Mouse (Mus musculus) heart, postnatal 4 days (tissue): ENCODE measurements around the gene Polr2a. TPM values are rescaled to one million over a fixed set of nuclear protein-coding genes. Genes with fewer than 3 reads are reported as not detected.
"Not testable (repeated sequence)": the region's sequence is repeated elsewhere in the genome, so short reads cannot be mapped to it uniquely, and the experiment has no call there.

Source experiments
- DNase-seq: peaks from one replicate; pipeline ENCODE4 v3.0.0; 2021
- total RNA-seq, 2 experiments: library from RNA; stranded (reverse); gene quantifications; 2 replicates each; pipeline ENCODE4 v1.2.3; 2021

Polr2a gene
- total RNA-seq, 2 experiments from 2014 or later = 53.7 TPM

- DNase-seq = no peak
These were observed 54.4 kb downstream of the Polr2a start for GRCm38 (mm10) chr11:69703814-69704612.

DNA sequence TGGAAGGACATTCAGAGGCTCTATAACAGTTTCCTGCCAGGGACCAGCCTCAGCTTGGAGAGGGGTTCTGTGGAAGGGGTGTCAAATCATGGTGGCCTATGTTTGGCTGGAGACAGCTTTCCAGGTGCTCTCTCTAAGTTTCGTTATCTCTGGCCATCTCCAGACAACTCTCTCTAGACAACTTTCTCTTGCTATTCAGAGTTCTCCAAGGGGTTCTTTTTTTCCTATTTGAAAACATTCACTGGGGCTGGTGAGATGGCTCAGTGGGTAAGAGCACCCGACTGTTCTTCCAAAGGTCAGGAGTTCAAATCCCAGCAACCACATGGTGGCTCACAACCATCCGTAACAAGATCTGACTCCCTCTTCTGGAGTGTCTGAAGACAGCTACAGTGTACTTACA, 55.1 kb downstream of the Polr2a start:
- not testable (repeated sequence) for DNase-seq

DNA sequence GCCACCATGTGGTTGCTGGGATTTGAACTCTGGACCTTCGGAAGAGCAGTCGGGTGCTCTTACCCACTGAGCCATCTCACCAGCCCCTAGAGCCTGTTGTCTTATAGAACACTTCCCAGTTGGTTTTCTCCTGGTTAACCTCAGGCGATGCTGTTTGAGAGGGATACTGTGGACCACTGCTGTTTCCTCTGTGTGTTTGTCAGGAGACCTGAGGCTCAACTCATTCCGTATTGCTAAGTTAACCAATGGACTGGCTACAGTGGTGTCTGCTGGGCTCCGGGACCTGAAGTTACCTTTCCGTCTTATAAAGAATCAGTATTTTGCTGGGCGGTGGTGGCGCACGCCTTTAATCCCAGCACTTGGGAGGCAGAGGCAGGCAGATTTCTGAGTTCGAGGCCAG, 55.6 kb downstream of the Polr2a start:
- not testable (repeated sequence) for DNase-seq

- no peak for DNase-seq
These were observed 58.8 kb downstream of the Polr2a start for GRCm38 (mm10) chr11:69699595-69699994.

DNA sequence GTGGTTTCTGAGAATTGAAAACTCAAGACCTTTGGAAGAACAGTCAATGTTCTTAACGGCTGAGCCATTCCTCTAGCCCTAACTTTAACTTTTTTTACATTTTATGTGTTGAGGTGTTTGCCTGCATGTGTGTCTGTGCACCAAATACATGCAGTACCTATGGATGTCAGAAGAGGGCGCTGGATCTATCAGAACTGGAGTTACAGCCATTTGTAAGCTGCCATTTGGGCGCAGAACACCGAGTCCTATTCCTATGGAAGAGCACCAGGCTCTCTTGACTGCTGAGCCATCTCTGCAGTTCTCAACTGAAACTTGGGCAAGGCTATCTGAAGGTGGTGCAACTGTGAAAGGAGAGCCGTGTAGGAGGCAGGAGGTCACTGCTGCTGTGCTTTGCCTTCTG, 59.9 kb downstream of the Polr2a start:
- DNase-seq = no peak

DNA sequence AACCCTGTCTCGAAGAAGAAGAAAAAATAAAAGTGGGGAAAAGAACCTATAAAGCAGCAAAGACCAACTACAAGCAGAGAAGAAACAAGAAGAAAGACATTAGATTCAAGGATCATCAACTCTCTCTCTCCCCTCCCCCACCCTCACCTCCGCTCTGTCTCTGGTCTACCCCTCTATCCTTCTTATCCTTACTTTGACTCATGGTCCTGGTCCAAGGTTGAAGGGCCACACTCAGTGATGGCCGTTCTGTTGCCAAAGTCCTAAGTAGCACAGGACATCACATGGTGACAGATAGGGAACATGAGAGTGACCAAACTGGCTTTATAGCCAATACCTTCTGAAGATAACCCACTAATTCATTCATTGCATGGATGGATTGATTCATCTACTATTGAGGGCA, 61.0 kb downstream of the Polr2a start:
- DNase-seq = no peak

DNA sequence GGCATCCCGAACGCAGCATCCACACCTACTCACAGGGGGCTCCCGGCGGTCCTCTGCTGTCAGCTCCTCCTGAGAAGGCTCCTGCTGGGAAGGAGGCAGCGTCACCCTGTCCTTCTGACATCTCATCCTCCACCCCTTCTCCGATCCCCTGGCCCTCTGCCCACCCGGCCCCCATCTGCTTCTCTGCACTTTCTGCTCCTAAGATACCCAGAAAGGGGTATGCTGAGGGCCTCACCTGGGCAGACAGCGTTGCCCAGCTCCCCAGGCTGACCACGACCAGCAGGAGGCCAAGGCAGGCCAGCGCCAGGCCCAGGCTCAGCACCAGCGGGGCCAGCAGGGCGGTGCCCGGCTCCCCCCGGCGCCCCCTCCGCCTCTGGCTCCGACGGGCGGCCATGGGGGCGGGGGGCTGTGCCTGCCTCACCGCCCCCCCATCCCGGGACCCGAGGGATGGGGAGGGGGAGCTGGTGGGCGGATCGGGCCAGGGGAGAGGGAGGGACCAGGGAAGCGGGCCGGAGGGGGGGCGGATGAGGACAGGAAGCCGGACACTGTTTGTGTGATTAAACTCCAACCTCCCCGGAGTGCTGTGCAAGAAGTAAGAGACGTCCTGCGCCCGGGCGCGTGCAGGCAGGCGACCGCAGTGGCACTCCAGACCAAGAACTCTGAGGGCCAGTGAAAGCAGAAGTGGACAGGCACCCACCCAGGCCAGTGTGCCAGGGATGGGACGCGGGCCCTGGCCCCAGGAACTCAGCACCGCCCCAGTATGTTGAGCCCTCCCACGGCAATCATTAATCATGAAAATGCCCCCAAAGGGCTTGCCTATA, 62.9 kb downstream of the Polr2a start, which contains the start of the genes Tnfsf12 and Tnfsfm13:
TSS of gene Tnfsf12 (minus strand) at position 489 of the 821 bp plus-strand sequence.
TSS of gene Tnfsfm13 (minus strand) at position 738 of the 821 bp plus-strand sequence.
- DNase-seq = peak; percentile 82

GRCm38 (mm10) chr11:69695046-69695360, 63.4 kb downstream of the Polr2a start:
- no peak for DNase-seq

DNA sequence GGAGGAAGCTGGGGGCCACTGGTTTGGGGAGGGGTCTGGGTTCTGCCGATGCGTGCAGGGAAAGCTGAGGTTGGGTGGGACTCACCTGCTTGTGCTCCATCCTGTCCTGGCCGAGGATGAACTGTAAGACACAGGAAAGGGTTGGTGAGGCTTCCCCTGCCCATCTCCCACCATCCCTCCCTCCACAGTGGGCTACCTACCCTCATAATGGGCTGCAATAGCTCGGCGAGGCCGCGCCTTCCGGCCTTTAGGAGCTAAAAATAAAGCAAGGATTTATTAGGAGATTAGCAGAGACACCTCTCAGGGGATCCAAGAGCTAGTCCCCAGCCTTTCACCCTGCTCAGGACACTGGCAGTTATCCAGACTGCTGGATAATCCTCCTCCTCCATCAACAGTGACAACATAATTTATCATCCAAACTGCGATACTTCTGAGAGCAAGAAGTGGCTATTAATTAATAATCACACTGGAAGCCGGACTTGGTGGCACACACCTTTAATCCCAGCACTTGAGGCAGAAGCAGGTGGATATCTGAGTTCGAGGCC, 64.9 kb downstream of the Polr2a start:
- DNase-seq = no peak

GRCm38 (mm10) chr11:69692863-69693262, 65.6 kb downstream of the Polr2a start:
- DNase-seq = no peak

GRCm38 (mm10) chr11:69692196-69692811, 66.1 kb downstream of the Polr2a start:
- no peak for DNase-seq

DNA sequence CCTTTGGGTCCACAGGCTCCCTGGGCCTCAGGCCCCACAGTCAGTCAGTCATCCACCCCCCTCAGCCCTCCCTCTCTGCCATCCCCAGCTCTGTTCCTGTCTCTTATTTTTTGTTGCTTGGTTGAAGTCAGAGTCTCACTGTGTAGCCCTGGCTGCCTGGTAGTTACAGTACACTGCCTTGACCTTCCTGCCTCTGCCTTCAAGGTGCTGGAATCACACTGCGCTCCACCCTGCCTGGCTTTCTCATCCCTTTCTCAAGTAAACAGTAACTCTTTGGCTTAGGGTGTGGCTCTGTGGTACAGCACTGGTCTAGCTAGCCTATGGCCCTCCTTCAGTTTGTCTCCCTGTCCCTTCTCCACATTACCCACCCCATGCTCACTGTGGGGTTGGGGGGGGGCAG, 68.5 kb downstream of the Polr2a start:
- DNase-seq = no peak

GRCm38 (mm10) chr11:69687061-69687460, 71.4 kb downstream of the Polr2a start:
- no peak for DNase-seq

DNA sequence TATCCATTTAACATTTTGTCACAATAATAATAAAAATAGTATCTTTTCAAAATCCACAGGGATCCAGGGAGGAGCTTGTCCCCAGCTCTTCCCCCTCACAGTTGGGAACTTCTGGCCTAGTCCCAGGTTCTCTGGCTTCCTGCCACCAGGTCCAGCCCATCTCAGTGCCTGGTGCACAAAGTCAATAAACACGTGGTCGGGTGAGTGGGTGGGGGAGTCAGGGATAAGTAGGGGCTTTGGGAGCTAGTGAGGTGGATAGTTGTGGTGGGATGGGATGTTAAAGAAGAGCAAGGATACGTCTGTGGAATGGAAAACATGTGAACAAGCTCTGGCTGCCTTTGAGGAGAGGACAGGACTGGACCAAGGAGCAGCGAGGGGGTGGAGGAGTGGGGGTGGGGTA, 72.1 kb downstream of the Polr2a start:
- DNase-seq = peak; percentile 90

DNA sequence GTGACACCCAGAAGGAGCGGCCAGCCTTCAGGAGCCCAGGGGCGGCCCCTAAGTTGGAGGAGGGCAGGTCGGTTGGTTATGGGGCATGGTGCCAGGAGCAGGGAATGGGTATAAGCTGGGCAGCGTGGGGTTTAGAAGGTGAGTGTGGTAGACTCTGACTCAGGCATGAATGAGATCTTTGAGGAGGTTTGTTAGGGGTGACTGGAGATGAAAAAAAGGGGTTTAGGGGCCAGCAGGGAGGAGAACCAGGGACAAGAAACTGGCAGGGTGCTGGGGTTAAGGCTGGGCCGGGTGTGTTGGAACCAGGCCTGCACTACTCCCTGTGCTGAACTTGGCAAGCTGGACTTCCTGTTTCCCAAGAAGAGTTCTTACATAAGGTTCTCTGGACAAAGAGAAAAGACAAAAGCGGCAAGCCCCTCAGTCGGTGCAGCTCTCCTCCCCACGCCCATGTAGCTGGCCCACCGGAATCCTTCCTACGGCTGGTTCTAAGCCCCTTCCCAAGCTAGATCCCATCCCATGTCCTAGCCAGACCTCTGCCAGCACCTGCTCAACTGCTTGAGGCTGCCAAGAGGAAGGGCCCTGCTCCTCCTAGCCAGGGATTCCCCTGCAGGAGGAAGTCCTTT, 72.8 kb downstream of the Polr2a start, which contains the start of gene Tnfsf13:
TSS of gene Tnfsf13 (minus strand) at position 259 of the 623 bp plus-strand sequence.
- DNase-seq = peak; percentile 77

- no peak for DNase-seq
These were observed 73.5 kb downstream of the Polr2a start for GRCm38 (mm10) chr11:69684936-69685335.

- peak; percentile 27 for DNase-seq
These were observed 74.2 kb downstream of the Polr2a start for GRCm38 (mm10) chr11:69684128-69684745.
